Mouse (Mus musculus): ENCODE data around the gene Rbm3.
"Not testable (repeated sequence)": the region's sequence is repeated elsewhere in the genome, so short reads cannot be mapped to it uniquely, and the experiment has no call there.

Rbm3 gene

DNA sequence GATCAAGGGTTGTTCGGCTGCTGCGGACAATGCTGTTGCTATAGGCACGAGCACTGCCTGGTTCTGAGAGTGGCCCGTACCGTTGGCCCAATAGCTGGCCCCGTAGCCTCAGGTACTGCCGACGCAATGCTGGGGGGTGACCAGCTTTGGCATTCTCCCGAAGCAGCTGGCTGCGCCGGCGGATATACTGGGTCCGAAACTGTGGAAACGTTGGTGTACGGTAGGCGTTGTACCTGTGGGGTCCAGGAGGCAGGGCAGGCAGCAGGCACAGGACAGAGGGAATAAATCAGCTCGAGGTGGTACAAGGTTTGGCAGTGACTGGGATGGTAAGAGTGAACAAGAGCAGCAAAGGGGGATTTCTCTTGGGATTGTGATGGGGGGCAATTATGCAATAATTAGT is 14.3 kb downstream of the Rbm3 start:
- no peak for DNase-seq (ENCODE audit: low spot score)

DNA sequence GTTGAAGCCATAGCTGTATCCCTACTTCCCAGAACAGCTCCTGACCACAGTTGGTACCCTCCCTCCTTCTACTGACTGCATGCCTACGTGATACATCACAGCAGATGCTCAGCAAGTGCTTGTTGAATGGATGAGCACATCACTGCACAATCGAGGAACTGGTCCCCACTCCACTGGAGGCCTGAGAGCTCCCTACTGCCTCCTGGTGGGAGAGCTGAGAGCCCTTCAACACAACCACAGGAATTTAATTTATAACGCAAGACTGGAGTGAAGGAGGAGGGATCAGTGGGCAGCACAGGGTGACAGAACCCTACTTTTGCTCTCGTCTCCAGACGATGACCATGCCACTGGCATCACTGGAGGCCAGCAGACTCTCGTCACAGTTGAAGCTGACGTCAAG is 20.4 kb downstream of the Rbm3 start:
- no peak for DNase-seq (ENCODE audit: low spot score)

DNA sequence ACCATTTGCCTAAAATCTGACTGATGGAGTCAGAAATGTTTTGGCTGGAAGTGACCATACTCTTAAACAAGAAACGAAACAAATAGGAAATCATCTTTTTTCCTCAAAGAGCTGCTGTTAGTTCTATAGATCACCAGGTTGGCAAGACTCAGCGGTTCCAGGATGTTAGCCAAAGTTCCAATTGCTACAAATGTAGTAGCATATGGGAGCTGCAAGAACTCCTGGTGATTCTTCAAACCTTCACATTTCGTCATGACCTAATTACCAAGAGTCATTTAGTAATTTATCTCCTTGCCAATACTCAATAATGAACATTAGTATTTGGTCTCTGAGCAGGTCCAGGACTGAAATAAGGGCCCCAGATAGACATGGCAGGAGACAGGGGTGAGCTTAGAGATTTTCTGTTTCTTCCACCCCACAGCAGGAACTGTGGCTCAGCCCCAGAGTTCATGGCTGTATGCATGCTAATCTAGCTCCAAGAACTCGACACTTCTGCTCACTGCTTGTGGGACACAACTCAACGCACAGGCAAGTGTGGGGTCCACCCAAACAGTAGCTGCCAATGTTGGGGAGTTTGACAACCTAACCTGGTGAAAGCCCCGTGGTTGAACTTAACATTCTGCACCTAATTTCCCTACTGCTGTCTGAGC is 21.7 kb downstream of the Rbm3 start:
- no peak for DNase-seq (ENCODE audit: low spot score)

DNA sequence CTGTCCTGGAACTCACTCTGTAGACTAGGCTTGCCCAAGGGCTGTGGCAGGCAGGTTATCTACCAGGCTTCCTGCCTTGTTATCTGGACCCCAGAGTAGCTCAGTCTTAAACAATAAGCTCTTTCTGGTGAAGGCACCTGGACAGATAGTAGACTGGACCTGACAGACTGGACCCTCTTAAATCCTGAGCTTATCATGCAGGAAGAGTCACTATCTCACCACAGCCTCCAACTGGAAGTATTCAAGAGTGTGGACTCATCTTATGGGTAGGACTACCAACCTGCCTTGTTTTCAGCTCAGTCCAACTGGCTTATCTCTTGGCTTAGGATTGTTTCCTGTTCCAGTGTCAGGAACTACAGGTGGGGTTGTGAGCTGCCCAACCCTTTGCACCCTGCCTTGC is 28.4 kb downstream of the Rbm3 start:
- no peak for DNase-seq (ENCODE audit: low spot score)

DNA sequence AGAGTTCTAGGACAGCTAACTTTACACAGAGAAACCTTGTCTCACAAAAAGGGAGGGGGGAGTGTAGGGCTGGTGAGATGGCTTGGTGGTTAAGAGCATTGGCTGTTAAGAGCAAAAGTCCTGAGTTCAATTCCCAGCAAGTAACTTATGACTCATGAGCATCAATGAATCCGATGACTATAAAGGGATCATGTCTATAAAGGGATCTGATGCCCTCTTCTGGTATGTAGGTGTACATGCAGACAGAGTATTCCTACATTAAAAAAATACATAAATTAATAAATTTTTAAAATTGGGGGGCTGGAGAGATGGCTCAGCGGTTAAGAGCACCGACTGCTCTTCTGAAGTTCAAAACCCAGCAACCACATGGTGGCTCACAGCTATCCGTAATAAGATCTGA is 30.4 kb downstream of the Rbm3 start:
- no peak for DNase-seq (ENCODE audit: low spot score)

DNA sequence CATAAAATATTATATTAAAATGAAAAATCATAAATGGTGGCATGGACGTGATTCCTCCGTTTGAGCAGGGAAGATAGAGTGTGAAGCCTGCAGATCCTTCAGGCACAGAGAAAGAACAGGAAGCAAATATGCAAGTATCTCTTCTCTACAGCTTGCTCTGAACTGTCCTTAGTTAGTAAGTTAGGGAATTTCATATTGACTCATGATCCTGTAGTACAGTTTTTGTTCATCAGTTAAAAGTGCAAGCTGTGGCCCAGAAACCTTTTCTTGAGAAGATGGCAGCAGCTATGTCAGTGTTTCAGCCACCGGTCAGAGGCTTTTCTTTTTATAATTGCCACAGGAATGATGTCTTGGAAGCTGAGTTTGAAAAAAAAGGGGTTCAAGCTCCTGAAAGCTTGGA is 40.7 kb downstream of the Rbm3 start:
- DNase-seq (ENCODE audit: low spot score) = no peak

DNA sequence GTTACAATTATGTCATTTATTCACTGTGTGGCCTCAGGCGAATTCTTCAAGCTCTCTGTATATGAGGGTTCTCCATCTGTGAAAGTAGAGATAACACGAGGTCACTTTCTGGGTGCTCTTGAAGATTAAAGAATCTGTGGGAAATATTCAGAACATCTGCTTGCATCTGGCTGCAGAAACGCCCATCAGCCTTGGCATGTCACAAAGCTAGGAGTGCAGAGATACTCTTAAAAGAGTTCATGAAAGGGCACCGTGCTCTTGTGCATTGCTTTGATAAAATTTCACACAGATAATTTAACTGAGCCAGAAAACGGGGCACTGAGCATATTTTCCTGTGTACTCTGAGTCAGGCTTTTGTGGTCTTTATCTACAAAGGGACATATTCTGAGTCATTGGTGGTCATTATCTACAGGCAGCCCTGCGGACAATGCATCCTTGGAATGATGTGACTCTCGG is 43.4 kb downstream of the Rbm3 start:
- DNase-seq (ENCODE audit: low spot score) = no peak

DNA sequence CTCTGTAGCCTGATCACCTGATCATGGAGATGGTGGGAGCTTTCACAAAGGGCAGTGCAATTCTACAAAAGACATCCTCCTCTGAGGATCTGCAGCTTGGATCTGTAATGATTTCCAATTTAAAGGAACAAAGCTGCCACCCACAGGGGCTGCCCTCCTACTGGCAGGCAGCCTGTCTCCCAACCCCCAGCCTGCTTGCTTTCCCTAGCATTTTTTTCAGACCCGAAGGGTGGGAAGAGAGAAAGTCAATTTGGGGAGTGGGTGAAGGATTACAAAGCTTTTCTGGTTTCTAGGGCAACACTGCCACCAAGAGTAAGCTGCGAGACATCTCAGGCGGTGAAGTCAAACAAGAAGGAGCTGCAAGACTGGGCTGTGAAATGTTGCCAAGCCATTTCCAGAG is 44.7 kb downstream of the Rbm3 start:
- no peak for DNase-seq (ENCODE audit: low spot score)

DNA sequence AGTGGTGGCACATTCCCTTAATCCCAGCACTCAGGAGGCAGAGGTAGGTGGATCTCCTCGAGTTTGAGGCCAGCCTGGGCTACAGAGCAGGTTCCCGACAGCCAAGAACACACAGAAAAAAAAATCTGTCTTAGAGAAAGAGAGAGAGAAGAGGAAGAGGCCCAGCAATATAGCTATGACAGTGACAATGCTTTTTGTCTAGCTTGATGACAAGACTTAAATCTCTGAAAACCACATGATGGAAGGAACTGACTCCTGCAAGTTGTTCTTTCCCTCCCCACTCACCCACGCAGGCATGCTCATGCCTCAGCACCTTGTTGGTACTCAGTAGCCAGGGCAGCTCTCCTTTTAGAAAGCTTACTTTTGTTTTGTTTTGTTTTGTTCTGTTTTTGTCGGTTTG is 46.2 kb downstream of the Rbm3 start:
- no peak for DNase-seq (ENCODE audit: low spot score)

DNA sequence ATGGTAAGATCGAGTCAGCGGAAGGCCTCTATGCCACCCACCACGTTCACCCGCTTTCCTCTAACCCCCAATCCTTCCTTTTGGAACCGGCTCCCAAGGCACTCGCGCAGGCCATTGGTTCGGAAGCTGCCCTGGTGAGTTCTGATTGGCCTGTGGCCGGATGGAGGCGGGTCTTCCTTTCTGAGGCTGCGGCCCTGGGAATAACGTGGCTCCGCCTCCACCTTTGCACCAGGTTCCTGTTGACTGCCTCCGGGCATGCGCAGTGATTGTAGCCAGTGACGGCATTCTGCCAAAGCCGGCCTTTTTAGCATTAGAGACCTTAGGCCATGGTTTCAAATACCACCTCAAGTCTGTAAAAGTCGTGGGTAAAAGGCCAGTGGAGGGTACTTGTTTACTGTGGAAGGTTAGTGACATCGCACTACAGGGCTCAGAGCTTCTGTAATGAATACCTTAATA is 48.9 kb downstream of the Rbm3 start:
- peak; percentile 81 for DNase-seq (ENCODE audit: low spot score)

DNA sequence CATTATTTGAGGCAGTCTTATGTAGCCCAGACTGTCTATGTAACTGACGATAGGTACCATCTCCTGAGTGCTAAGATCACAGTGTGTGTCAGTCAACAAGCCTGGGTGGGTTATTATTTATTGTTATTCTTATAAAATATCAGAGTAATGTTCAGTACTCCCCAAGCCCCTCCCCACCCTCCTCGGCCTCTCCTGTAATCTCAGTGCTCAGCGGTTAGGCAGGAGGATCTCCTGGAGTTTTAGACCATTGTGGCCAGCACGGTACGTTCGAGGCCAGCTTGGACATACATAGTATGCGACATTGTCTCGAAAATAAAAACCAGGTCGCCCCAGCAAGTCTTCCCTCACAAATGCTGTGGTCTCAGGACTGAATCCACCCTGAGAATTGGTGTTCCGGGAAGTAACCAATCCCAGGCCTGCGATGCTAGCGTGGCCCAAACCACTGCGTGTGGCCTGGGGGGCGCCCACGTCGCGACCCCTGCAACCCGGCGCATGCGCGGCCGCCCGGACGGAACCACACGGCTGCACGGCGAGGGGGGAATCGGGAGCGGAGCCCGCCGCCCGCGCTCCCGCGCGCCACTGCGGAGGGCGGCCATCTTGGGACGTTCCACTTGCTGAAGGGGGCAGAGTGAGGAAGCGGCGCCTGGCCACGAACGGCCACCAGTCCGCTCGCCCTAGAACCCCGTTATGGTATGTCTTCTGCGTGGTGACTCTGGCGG is 49.5 kb downstream of the Rbm3 start:
- peak; percentile 57 for DNase-seq (ENCODE audit: low spot score)

DNA sequence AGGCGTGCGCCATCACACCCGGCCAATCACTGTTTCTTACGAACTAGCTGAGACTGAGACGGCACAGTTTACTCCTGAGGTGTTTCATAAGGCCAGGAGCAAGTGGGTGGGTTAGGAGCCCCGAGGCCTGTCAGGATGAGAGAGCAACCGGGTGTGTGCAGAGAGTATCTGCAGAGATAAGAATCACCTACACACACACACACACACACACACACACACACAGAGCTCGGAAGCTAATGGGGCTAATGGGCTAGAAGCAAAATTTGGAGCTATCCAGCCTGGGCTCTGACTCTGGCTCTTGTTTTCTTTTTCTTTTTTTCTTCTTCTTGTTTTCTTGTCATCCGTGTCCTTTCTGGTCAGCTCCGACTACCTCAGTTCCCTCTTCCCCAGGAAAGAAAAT is 50.1 kb downstream of the Rbm3 start:
- DNase-seq (ENCODE audit: low spot score) = no peak

DNA sequence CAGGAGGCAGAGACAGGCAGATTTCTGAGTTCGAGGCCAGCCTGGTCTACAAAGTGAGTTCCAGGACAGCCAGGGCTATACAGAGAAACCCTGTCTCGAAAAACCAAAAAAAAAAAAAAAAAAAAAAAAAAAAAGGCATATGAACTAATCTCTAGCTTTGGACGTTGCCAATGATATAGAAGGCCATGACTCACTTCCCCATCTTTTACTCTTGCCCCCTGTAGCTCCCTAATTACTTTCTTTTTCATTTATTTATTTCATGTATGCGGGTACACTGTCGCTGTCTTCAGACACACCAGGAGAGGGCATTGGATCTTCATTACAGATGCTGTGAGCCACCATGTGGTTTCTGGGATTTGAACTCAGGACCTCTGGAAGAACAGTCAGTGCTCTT is 54.7 kb downstream of the Rbm3 start:
- not testable (repeated sequence) for DNase-seq (ENCODE audit: low spot score)

DNA sequence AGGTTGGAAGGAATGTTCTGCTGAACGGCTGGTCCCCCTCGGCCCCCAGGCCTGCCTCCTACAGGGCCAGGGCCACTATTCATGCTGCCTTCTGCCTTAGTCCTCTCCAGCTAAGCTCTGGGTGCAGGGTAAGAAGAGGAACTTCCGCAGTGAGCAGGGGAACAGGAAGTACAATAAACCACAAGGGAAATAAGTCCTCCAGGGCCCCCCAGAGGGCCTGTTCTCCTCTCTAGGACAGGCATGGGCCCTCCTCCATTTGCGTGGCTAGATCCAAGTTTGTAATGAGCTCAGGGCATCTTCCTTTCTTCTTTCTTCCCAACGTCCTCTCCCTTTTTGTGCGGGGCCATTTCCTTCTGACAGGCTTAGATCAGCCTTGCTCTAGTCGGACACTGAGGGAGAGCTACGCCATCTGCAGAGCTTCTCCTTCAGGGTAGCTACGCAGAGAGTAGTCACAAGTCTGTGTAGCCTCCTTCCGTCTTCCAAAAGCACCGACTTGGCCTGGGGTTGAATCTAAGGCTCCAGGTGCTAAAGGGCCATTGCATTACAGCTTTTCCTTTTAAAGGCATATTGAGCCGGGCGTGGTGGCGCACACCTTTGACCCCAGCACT is 55.2 kb downstream of the Rbm3 start, which contains the start of gene Was:
Gene Was, minus strand, starts transcription at position 153 of the 608 bp plus-strand sequence.
- no peak for DNase-seq (ENCODE audit: low spot score)

DNA sequence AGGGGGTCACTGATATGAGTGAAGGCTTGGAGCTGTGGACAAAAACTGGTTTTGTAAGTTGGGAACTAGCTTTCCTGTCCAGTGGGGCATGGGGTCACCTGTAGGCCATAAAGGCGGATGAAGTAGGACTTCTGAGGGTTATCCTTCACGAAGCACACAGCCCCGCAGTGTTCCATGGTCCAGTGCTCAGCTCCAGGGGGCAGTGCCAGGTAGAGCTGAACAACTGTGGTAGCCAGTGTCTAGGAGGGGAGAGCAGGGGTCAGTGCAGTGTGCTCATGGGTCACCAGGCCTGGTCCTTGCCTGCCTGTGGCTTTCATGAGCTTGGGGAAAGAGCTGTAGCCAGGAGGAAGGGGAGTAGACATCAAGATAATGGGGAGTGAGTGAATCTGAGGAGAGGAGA is 55.9 kb downstream of the Rbm3 start:
- no peak for DNase-seq (ENCODE audit: low spot score)
